Mouse (Mus musculus) ES-Bruce4 (cell line): ENCODE results near the gene Mpnd. TPM values are rescaled to one million over a fixed set of nuclear protein-coding genes. Genes with fewer than 3 reads are reported as not detected.

Experiments used
- H3K27ac ChIP-seq: 2 replicates; pipeline ENCODE4 v1.5.1; 2012; ENCODE audit warnings: low read length, inconsistent platforms; ENCODE audit not compliant: insufficient read depth
- H3K27me3 ChIP-seq: 2 replicates; pipeline ENCODE4 v1.6.1; 2012; ENCODE audit warnings: mild to moderate bottlenecking, low read length, inconsistent platforms; ENCODE audit not compliant: control insufficient read depth, poor library complexity, insufficient read depth, severe bottlenecking
- H3K36me3 ChIP-seq: 2 replicates; pipeline ENCODE4 v1.6.1; 2012; ENCODE audit warnings: inconsistent platforms, mild to moderate bottlenecking, low read length, moderate library complexity; ENCODE audit not compliant: control insufficient read depth, poor library complexity, insufficient read depth, severe bottlenecking
- H3K4me1 ChIP-seq: one replicate; pipeline ENCODE4 v1.8.1; 2011; ENCODE audit warnings: low read length; ENCODE audit not compliant: control insufficient read depth, insufficient read depth
- H3K4me3 ChIP-seq: 2 replicates; pipeline ENCODE4 v1.5.1; 2011; ENCODE audit warnings: low read depth, mild to moderate bottlenecking, low read length
- H3K9ac ChIP-seq: 2 replicates; pipeline ENCODE4 v1.6.1; 2012; ENCODE audit warnings: low read depth, mild to moderate bottlenecking, inconsistent platforms; ENCODE audit not compliant: poor library complexity, severe bottlenecking
- H3K9me3 ChIP-seq: replicated peaks from 2 replicates; pipeline ENCODE4 v1.6.1; 2012; ENCODE audit warnings: mild to moderate bottlenecking, low read length, inconsistent platforms; ENCODE audit not compliant: control insufficient read depth, poor library complexity, insufficient read depth, severe bottlenecking
- CTCF ChIP-seq: IDR thresholded peaks from one replicate; pipeline ENCODE4 v1.8.1; 2011; ENCODE audit warnings: low read depth, low read length
- EP300 ChIP-seq: IDR thresholded peaks from 2 replicates; pipeline ENCODE4 v1.6.1; 2011; ENCODE audit warnings: low read depth, low read length; ENCODE audit not compliant: insufficient read depth
- POLR2A ChIP-seq: IDR thresholded peaks from one replicate; pipeline ENCODE4 v1.8.1; 2011; ENCODE audit warnings: low read length; ENCODE audit not compliant: insufficient read depth
- polyA plus RNA-seq: library from polyadenylated mRNA; stranded (reverse); fragments of >200 nt; gene quantifications from 2 replicates; pipeline ENCODE4 v1.2.4, GENCODE M21; 2011; ENCODE audit warnings: low read depth; ENCODE audit not compliant: missing spikeins, insufficient read depth, insufficient read length

The Mpnd gene
- polyA plus RNA-seq, 1 experiment: 69.3 TPM

- H3K27ac ChIP-seq: no peak overlapping the region
- no peak overlapping the region for H3K4me3 ChIP-seq
- no peaks in the 10 kb centered on the region for H3K27me3 ChIP-seq
- peaks cover 37% of the 10 kb centered on the region for H3K36me3 ChIP-seq
- no peaks in the 10 kb centered on the region for H3K4me1 ChIP-seq
- no peaks in the 10 kb centered on the region for H3K9me3 ChIP-seq
- H3K9ac ChIP-seq: no peak overlapping the region
- no peak for TF ChIP-seq CTCF
- TF ChIP-seq EP300: no peak
- no peak for TF ChIP-seq POLR2A
Observed at GRCm38 (mm10) chr17:56016382-56016781, 10.9 kb downstream of the Mpnd start.

DNA sequence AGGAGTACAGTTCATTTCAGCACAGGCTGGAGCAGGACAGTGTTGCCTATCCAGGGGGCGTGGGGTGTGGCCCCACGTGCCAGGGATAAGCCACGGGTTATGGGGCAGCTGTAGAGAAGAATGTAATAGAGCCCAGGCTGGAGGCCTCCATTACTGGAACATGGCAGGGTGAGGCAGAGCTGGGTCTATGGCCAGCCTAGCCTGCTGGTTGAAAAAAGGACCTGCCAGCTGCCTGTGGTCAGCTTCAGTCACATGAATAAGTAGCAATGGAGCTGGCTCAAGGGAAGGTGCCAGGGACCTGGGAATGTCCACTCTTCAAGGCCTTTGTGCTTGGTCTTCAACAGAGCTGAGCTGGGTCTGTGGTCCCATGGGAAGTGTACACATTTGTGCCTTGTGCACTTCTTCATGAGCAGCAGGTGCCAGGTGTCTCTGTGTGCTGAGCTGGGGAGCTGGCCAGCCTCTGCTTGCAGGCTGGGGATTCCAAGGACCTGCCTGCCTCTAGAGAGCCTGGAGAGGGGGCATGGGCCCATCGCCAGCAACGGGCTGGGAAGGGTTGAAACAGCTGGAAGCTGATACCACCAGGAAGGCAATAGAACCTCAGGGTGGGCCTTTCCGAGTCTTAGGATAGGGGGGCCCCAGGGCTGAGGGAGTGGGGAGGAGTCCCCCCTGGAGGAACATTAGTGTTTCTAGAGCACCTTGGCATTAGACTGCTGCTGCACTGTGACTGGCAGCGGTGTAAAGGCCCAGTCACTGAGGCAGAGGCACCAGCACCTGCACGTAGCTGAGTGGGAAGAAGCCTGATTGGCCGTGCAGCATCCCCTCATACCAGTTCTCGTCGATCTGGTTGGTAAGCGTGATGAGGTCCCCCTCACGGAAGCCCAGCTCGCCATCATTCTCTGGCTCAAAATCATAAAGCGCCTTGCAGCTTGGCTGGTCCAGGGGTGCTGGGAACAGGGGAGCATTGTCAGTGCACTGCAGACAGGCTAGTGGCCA lies 11.6 kb downstream of the Mpnd start:
- Histone ChIP-seq H3K4me3 (no peak overlapping the region), H3K9me3 (no peaks in the 10 kb centered on the region), H3K27ac (no peak overlapping the region), H3K36me3 (peaks cover 31% of the 10 kb centered on the region), H3K27me3 (no peaks in the 10 kb centered on the region), H3K4me1 (no peaks in the 10 kb centered on the region), H3K9ac (no peak overlapping the region)
- TF ChIP-seq POLR2A: no peak
- no peak for TF ChIP-seq EP300
- no peak for TF ChIP-seq CTCF

DNA sequence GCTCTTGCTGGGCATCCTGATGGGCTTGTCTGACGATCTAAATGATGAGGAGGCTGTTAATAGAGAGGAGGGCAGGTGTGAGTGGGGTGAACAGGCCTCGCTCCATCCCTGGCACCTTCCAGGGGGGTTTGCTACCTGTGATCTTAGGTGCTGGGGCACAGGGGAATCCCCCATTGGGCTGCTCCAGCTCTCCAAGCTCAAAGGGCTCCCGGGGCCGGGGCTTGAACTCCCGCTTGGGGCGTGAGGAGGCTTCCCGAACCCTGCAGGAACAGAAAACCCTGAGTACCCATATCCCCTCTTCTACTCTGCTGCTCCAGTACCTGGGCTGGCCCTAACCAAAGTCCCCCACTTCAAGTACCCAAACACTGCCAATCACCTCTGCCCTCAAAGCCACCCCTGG lies 12.3 kb downstream of the Mpnd start:
- Histone ChIP-seq H3K4me3 (no peak overlapping the region), H3K27ac (no peak overlapping the region), H3K36me3 (peaks cover 26% of the 10 kb centered on the region), H3K27me3 (no peaks in the 10 kb centered on the region), H3K9ac (no peak overlapping the region), H3K9me3 (no peaks in the 10 kb centered on the region), H3K4me1 (no peaks in the 10 kb centered on the region)
- TF ChIP-seq POLR2A (no peak), CTCF (no peak), EP300 (no peak)

GRCm38 (mm10) chr17:56018347-56019131 lies 13.0 kb downstream of the Mpnd start:
- Histone ChIP-seq H3K4me1 (no peaks in the 10 kb centered on the region), H3K4me3 (no peak overlapping the region), H3K27me3 (no peaks in the 10 kb centered on the region), H3K27ac (no peak overlapping the region), H3K9me3 (no peaks in the 10 kb centered on the region), H3K36me3 (peaks cover 26% of the 10 kb centered on the region), H3K9ac (no peak overlapping the region)
- peak; percentile 74 for TF ChIP-seq CTCF
- TF ChIP-seq EP300: no peak
- TF ChIP-seq POLR2A: no peak

GRCm38 (mm10) chr17:56020400-56021084 lies 15.0 kb downstream of the Mpnd start:
- TF ChIP-seq CTCF: no peak
- TF ChIP-seq POLR2A: no peak
- TF ChIP-seq EP300: no peak
- H3K9ac ChIP-seq: no peak overlapping the region
- no peaks in the 10 kb centered on the region for H3K9me3 ChIP-seq
- H3K36me3 ChIP-seq: peaks cover 19% of the 10 kb centered on the region
- H3K27ac ChIP-seq: no peak overlapping the region
- no peaks in the 10 kb centered on the region for H3K27me3 ChIP-seq
- H3K4me3 ChIP-seq: no peak overlapping the region
- no peaks in the 10 kb centered on the region for H3K4me1 ChIP-seq
